Comparison of ENCODE assay signal across 23 mouse cellular contexts in the genomic region with DNA sequence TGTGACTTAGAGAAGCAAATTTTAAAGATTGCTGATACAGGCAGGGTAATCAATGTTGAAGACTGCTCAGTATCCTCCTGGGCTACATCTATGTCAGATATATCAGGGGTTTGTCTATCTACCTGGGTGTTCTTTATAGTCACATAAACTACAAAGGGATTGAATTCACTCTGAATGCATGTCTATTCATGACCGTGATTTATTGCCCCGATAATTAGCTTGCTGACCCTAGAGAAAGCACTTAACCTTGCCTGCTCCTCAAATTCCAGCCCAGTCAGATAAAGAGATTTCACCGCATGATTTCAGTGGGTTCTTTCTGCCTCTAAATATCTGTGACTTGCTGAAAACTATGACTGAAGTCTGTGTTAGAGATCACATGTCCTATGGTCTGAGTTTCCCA. TPM values are rescaled to one million over a fixed set of nuclear protein-coding genes. Genes with fewer than 3 reads are reported as not detected.
DNase-seq lines count a peak whose midpoint lies in the region; ATAC-seq and TF ChIP-seq lines count a peak whose summit lies in the region.
"Had no signal": no experiment of that assay in that cellular context is flagged by ENCODE, and none has a peak within 500 bp of the region (broad histone marks: within the 10 kb centered on the region; RNA-seq: fewer than 3 reads in every experiment).

No protein-coding gene starts in this region.

- no peak overlapping the region for H3K27ac ChIP-seq in hindbrain, embryonic 11.5 days (ENCODE audit: low read depth, low read length)
- no peak overlapping the region for H3K27ac ChIP-seq in hindbrain, embryonic 12.5 days
- H3K27ac ChIP-seq in kidney, postnatal 0 days: no peak overlapping the region
- H3K27ac ChIP-seq: embryonic facial prominence, embryonic 10.5 days; forebrain, embryonic 13.5 days; gastrocnemius, adult 2 months had no signal

- no peak overlapping the region for H3K4me3 ChIP-seq in hindbrain, embryonic 11.5 days (ENCODE audit: low read depth, low read length)
- no peak overlapping the region for H3K4me3 ChIP-seq in hindbrain, embryonic 12.5 days
- no peak overlapping the region for H3K4me3 ChIP-seq in kidney, postnatal 0 days (replicated peaks; ENCODE audit: low read depth, low read length)
- H3K4me3 ChIP-seq: embryonic facial prominence, embryonic 10.5 days; forebrain, embryonic 13.5 days; gastrocnemius, adult 2 months; heart, embryonic 12.5 days; hindbrain, embryonic 10.5 days had no signal

- ATAC-seq in hindbrain, embryonic 11.5 days (ENCODE audit: low FRiP score): 0 out of 2 replicates have a peak, but pooled peaks have one; percentile 19
- ATAC-seq in hindbrain, embryonic 12.5 days (ENCODE audit: low FRiP score): no peak
- ATAC-seq in kidney, postnatal 0 days (replicated peaks; ENCODE audit: low FRiP score, low read depth): no peak; the same call in 1 of the 2 replicates
- ATAC-seq: CD4-positive, CD25-positive, alpha-beta regulatory T cell, adult 4 months; forebrain, embryonic 13.5 days; forebrain, postnatal 0 days; hindbrain, embryonic 16.5 days had no signal

- no peak overlapping the region for H3K4me2 ChIP-seq in hindbrain, embryonic 11.5 days (replicated peaks; ENCODE audit: low read depth, low read length)
- no peak overlapping the region for H3K4me2 ChIP-seq in hindbrain, embryonic 12.5 days (replicated peaks)
- no peak overlapping the region for H3K4me2 ChIP-seq in kidney, postnatal 0 days (ENCODE audit: low read length)
- H3K4me2 ChIP-seq: forebrain, embryonic 13.5 days; heart, embryonic 12.5 days had no signal

- no peak for TF ChIP-seq CTCF in kidney, postnatal 0 days (IDR thresholded peaks at IDR 0.05; ENCODE audit: low read depth)

- no peaks in the 10 kb centered on the region for H3K36me3 ChIP-seq in hindbrain, embryonic 11.5 days (ENCODE audit: control insufficient read depth, insufficient read depth, low read length)
- H3K36me3 ChIP-seq in hindbrain, embryonic 12.5 days: no peaks in the 10 kb centered on the region
- H3K36me3 ChIP-seq in kidney, postnatal 0 days (ENCODE audit: insufficient read depth, low read length): no peaks in the 10 kb centered on the region
- H3K36me3 ChIP-seq: embryonic facial prominence, embryonic 10.5 days; G1E; heart, embryonic 12.5 days had no signal

- H3K4me1 ChIP-seq in hindbrain, embryonic 11.5 days (replicated peaks; ENCODE audit: control insufficient read depth, insufficient read depth, low read length): no peaks in the 10 kb centered on the region
- no peaks in the 10 kb centered on the region for H3K4me1 ChIP-seq in hindbrain, embryonic 12.5 days
- no peaks in the 10 kb centered on the region for H3K4me1 ChIP-seq in kidney, postnatal 0 days (replicated peaks; ENCODE audit: insufficient read depth, low read length)
- H3K4me1 ChIP-seq: forebrain, embryonic 13.5 days; heart, embryonic 12.5 days had no signal

- H3K9me3 ChIP-seq in hindbrain, embryonic 11.5 days (ENCODE audit: control insufficient read depth, low read length): no peaks in the 10 kb centered on the region
- H3K9me3 ChIP-seq in hindbrain, embryonic 12.5 days (replicated peaks): no peaks in the 10 kb centered on the region
- H3K9me3 ChIP-seq in kidney, postnatal 0 days (replicated peaks; ENCODE audit: low read length): no peaks in the 10 kb centered on the region
- H3K9me3 ChIP-seq: embryonic facial prominence, embryonic 10.5 days; forebrain, embryonic 13.5 days; G1E; heart, embryonic 12.5 days; hindbrain, embryonic 10.5 days had no signal

- DNase-seq in hindbrain, embryonic 11.5 days (ENCODE audit: low spot score): peak; percentile 7
- peak; percentile 38 for DNase-seq in kidney, postnatal 0 days (ENCODE audit: low spot score)
- DNase-seq in kidney, postnatal 10 days: no peak
- peak; percentile 74 for DNase-seq in embryo, embryonic 10 days (ENCODE audit: low spot score)
- DNase-seq in embryo, embryonic 9.5 days (ENCODE audit: extremely low spot score): peak; percentile 41
- DNase-seq in spleen, postnatal 10 days (ENCODE audit: low spot score in 2 of 2): no peak
- no peak for DNase-seq in spleen, adult 12 weeks (ENCODE audit: low spot score)
- DNase-seq: adrenal gland, postnatal 10 days; B cell, adult 2 months; cerebellum, adult 11-12 months; cerebellum, adult 9-10 months; cerebellum, postnatal 36 days; forebrain, postnatal 0 days; gastrocnemius, adult 2 months; gastrocnemius, postnatal 25 days had no signal

- H3K9ac ChIP-seq in hindbrain, embryonic 11.5 days (ENCODE audit: low read depth, low read length): no peak overlapping the region
- no peak overlapping the region for H3K9ac ChIP-seq in hindbrain, embryonic 12.5 days
- no peak overlapping the region for H3K9ac ChIP-seq in kidney, postnatal 0 days (ENCODE audit: low read depth, low read length)
- H3K9ac ChIP-seq: forebrain, embryonic 13.5 days; forebrain, postnatal 0 days; heart, embryonic 12.5 days had no signal

- 40% methylated on average over 3 of the region's 3 CpGs for WGBS in hindbrain, embryonic 11.5 days
- WGBS in hindbrain, embryonic 12.5 days: 34% methylated on average over 3 of the region's 3 CpGs
- 31% methylated on average over 3 of the region's 3 CpGs for WGBS in kidney, postnatal 0 days

- no peaks in the 10 kb centered on the region for H3K27me3 ChIP-seq in hindbrain, embryonic 11.5 days (ENCODE audit: control insufficient read depth, insufficient read depth, low read length)
- no peaks in the 10 kb centered on the region for H3K27me3 ChIP-seq in hindbrain, embryonic 12.5 days
- H3K27me3 ChIP-seq in kidney, postnatal 0 days (ENCODE audit: insufficient read depth, low read length): no peaks in the 10 kb centered on the region
- H3K27me3 ChIP-seq: forebrain, embryonic 13.5 days; heart, embryonic 12.5 days had no signal

RNA-seq across cellular contexts. Expression of a gene that starts 35.6 kb away (rescaled TPM):
- polyA plus RNA-seq in hindbrain, embryonic 11.5 days (2014; fragmentation: Nextera tagmentation; extraction: Ambion mirVana): 18.3 and 20.2 TPM in 2 replicates
- polyA plus RNA-seq in hindbrain, embryonic 12.5 days (2016; fragmentation: Nextera tagmentation; extraction: Ambion mirVana): 16.1 and 17.8 TPM in 2 replicates
- polyA plus RNA-seq in kidney, postnatal 0 days (2015; fragmentation: Nextera tagmentation; extraction: Ambion mirVana): 12.0 and 12.4 TPM in 2 replicates
- polyA plus RNA-seq: CD4-positive, CD25-positive, alpha-beta regulatory T cell, adult 4 months; G1E had no signal

Comparison
In these comparisons a context has a peak if more than half of its experiments do, and no peak if none do; other contexts are left out.
1. DNase-seq: peak in hindbrain, embryonic 11.5 days (single experiment), kidney, postnatal 0 days (single experiment), embryo, embryonic 10 days (single experiment) and embryo, embryonic 9.5 days (single experiment); none in kidney, postnatal 10 days (single experiment), spleen, postnatal 10 days (0 of 2) and spleen, adult 12 weeks (single experiment).